Mouse (Mus musculus) heart, embryonic 11.5 days (tissue): ENCODE measurements around the gene P2rx1. TPM values are rescaled to one million over a fixed set of nuclear protein-coding genes. Genes with fewer than 3 reads are reported as not detected.

Experiments
- ATAC-seq: fragments of 200-750 bp; cut with Nextera tagmentation; replicated peaks from 2 replicates; pipeline ENCODE4 v1.8.0; 2017; ENCODE audit warnings: moderate library complexity; ENCODE audit not compliant: insufficient number of reproducible peaks, low FRiP score, low TSS enrichment
- H3K27ac ChIP-seq: fragments of 300-500 bp; sonication (generic); 2 replicates; pipeline ENCODE4 v1.5.1; 2014; ENCODE audit warnings: mild to moderate bottlenecking, low read depth, low read length
- H3K27me3 ChIP-seq: fragments of 300-500 bp; sonication (generic); 2 replicates; pipeline ENCODE4 v1.6.1; 2014; ENCODE audit warnings: mild to moderate bottlenecking, low read length, mixed read lengths; ENCODE audit not compliant: control insufficient read depth, insufficient read depth
- H3K36me3 ChIP-seq: fragments of 300-500 bp; sonication (generic); 2 replicates; pipeline ENCODE4 v1.6.1; 2014; ENCODE audit warnings: mild to moderate bottlenecking, low read length, moderate library complexity, mixed read lengths; ENCODE audit not compliant: control insufficient read depth, insufficient read depth
- H3K4me1 ChIP-seq: fragments of 300-500 bp; sonication (generic); 2 replicates; pipeline ENCODE4 v1.6.1; 2014; ENCODE audit warnings: low read length; ENCODE audit not compliant: control insufficient read depth, insufficient read depth
- H3K4me2 ChIP-seq: fragments of 300-500 bp; sonication (generic); 2 replicates; pipeline ENCODE4 v1.6.1; 2014; ENCODE audit warnings: mild to moderate bottlenecking, moderate library complexity
- H3K4me3 ChIP-seq: fragments of 300-500 bp; sonication (generic); 2 replicates; pipeline ENCODE4 v1.5.1; 2014; ENCODE audit warnings: low read depth, low read length
- H3K9ac ChIP-seq: fragments of 300-500 bp; sonication (generic); 2 replicates; pipeline ENCODE4 v1.6.1; 2014; ENCODE audit warnings: mild to moderate bottlenecking, low read depth, low read length, moderate library complexity
- H3K9me3 ChIP-seq: fragments of 300-500 bp; sonication (generic); replicated peaks from 2 replicates; pipeline ENCODE4 v1.6.1; 2016; ENCODE audit warnings: low read length; ENCODE audit not compliant: control insufficient read depth
- WGBS: fragments of 180-500 bp; shearing (Covaris S2); extraction: QIAGEN DNeasy Blood & Tissue Kit; methylation state at CpG from one replicate; pipeline ENCODE4 v1.1.7; 2014; ENCODE audit not compliant: insufficient replicate concordance; 5-methylcytosine and 5-hydroxymethylcytosine counted together
- polyA plus RNA-seq: library from polyadenylated mRNA; unstranded; fragments of >200 nt; fragmentation: Nextera tagmentation; extraction: Ambion mirVana; gene quantifications from 2 replicates; pipeline ENCODE4 v1.2.1, GENCODE M21; 2014

Gene P2rx1
- polyA plus RNA-seq, 1 experiment from 2014 or later: 2.9 TPM

DNA sequence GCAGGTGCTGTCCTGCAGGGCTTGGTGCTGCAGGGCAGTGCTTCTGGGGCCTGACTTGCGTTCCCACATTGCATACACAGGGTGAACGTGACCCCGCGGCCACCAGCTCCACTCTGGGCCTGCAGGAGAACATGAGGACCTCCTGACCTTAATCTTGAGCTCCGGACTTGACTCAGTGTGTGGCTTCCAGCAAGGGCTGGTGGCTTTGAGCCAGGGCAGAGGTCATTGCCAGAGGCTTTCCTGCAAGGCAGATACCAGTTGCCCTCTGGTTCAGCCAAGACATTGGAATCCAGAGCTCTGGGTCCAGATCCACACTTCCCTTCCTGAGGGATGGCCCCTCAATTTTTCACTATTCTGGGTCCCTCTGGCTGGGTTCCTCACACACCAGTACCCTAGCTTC is 15.1 kb downstream of the P2rx1 start:
- H3K4me1 ChIP-seq: peaks cover 3% of the 10 kb centered on the region
- 78% methylated on average over 5 of the region's 5 CpGs for WGBS
- no peak overlapping the region for H3K27ac ChIP-seq
- no peaks in the 10 kb centered on the region for H3K36me3 ChIP-seq
- H3K9me3 ChIP-seq: no peaks in the 10 kb centered on the region
- no peak for ATAC-seq
- H3K9ac ChIP-seq: no peak overlapping the region
- H3K4me3 ChIP-seq: no peak overlapping the region
- H3K4me2 ChIP-seq: no peak overlapping the region
- H3K27me3 ChIP-seq: peaks cover 30% of the 10 kb centered on the region

DNA sequence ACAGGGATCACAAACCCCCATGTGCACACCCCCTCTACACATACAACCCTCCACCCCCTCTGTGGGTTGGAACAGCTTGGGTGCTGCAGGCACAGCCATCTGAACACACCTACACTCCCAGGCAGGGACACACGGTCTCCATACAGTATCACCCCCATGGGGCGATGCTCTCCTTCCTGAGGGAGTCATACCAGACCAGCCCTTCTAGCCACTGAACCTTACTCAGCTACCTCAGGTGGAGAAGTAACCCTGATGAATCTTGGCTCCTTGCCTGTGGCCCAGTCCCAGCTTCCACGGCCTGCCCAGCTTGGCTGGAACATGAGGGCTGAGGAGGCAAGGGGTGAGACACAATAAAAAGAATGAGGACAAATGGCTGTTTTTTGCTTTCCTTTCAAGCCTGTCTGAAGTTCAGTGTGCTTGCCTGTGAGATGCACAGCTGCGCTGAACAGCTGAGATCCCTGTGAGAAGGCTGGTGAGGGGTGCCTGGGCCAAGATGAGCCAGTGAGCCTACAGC is 16.0 kb downstream of the P2rx1 start:
- no peak overlapping the region for H3K9ac ChIP-seq
- WGBS: 80% methylated on average over 4 of the region's 4 CpGs

DNA sequence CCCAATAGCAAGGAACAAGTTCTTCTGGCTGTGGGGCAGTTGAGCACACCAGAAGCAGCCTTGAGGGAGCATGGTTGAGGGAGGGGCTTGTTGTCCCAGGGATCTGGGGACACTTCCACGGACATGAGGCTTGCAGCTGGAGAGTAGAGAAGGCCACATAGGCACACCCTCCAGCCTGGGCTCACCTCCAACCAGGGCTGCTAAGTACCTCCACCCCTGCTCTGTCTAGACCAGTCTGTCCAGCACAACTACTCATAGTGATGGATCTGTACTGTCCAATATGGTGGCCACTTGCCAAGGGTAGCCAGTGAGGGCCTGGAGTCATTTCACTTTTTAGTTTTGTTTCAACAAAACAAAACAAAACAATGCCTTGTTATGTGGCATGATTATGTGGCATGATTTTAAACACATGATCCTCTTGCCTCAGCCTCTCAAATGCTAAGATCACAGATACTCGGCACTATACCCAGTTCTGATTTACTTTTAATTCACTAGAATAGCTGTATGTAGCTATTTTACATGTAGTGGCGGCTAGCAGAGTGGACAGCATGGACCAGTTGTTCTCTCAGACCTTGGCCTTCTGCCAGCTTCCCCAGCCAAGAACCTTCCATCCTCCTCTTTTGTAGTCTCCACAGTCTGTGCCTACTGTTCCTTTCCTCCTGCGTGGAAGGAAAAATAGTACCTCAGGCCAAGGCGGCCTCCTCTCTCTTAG is 16.6 kb downstream of the P2rx1 start:
- H3K27me3 ChIP-seq: peaks cover 31% of the 10 kb centered on the region
- WGBS: 66% methylated on average over 5 of the region's 5 CpGs
- H3K4me1 ChIP-seq: peaks cover 6% of the 10 kb centered on the region
- H3K4me3 ChIP-seq: no peak overlapping the region
- no peak overlapping the region for H3K9ac ChIP-seq
- H3K4me2 ChIP-seq: no peak overlapping the region
- no peaks in the 10 kb centered on the region for H3K9me3 ChIP-seq
- no peak for ATAC-seq
- H3K36me3 ChIP-seq: no peaks in the 10 kb centered on the region
- H3K27ac ChIP-seq: no peak overlapping the region

More for the DNA sequence above, 16.0 kb downstream of the P2rx1 start:
- no peak overlapping the region for H3K4me2 ChIP-seq
- no peak overlapping the region for H3K27ac ChIP-seq
- ATAC-seq: no peak
- no peaks in the 10 kb centered on the region for H3K36me3 ChIP-seq
- no peaks in the 10 kb centered on the region for H3K9me3 ChIP-seq
- H3K4me1 ChIP-seq: peaks cover 6% of the 10 kb centered on the region
- no peak overlapping the region for H3K4me3 ChIP-seq
- peaks cover 30% of the 10 kb centered on the region for H3K27me3 ChIP-seq

DNA sequence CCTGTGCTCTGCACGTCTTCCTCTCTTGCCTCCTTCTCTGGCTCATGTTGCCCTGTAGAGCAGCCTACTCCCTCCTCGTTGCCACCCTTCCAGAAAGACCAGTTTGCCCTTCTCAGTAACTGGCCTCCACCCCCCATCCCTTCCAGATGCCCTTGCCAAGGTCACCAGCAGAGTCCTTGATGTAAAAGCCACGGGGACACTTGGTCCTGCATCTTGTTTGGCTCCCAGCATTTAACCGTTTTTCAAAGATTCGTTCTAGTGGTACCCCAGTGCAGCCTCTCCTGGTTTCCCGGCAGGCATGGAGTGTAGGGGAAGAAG is 17.2 kb downstream of the P2rx1 start:
- Histone ChIP-seq H3K9me3 (no peaks in the 10 kb centered on the region), H3K4me3 (no peak overlapping the region), H3K27ac (no peak overlapping the region), H3K27me3 (peaks cover 32% of the 10 kb centered on the region), H3K4me2 (no peak overlapping the region), H3K9ac (no peak overlapping the region), H3K36me3 (no peaks in the 10 kb centered on the region), H3K4me1 (peaks cover 6% of the 10 kb centered on the region)
- whole genome bisulfite sequencing: 70% methylated on average over 6 of the region's 6 CpGs
- no peak for ATAC-seq

DNA sequence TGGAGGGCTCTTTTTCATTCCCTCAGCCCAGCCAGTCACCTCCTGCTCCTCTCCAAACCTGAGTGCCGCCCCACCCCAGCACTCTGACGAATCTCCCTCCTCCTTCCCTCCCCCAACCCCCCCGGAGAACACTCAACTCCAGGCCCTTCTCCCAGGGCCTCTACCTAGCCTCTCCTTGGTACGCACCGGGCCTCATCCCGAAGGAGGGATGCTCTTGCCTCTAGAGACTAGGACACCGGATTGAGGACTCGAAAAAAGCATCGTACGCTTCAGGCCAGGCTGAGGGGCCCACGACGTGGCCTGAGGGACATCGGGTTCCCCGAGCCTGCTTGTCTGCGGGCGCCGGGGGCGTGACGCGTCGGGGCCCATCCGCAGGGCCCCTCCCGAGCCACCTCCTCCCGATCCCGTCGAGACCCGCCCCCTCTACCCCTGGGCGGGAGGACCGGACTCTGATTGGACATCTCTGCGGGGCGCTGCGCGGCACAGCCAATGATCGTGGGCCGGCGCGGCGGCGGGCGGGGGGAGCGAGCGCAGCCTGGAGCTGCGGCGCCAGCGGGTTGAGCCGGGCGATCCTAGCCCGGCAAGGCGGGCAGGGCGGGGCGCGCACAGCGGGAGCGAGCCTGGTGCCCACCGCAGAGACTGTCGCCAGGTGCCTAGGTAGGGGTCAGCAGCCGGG is 19.7 kb downstream of the P2rx1 start, which contains the start of gene Camkk1:
Gene Camkk1, plus strand, starts transcription at position 538 of the 676 bp plus-strand sequence.
- peak within 1 kb of the TSS; percentile 70 for H3K9ac ChIP-seq
- no peak within 1 kb of the TSS for H3K27ac ChIP-seq
- peak within 1 kb of the TSS; percentile 54 for H3K4me3 ChIP-seq
- H3K36me3 ChIP-seq: no peaks in the 10 kb centered on the region
- H3K9me3 ChIP-seq: no peaks in the 10 kb centered on the region
- peak; percentile 92 for ATAC-seq
- WGBS: under 1% methylated on average over 57 of the region's 57 CpGs
- H3K4me2 ChIP-seq: peak within 1 kb of the TSS; percentile 98
- peaks cover 42% of the 10 kb centered on the region for H3K27me3 ChIP-seq
- H3K4me1 ChIP-seq: peaks cover 6% of the 10 kb centered on the region

DNA sequence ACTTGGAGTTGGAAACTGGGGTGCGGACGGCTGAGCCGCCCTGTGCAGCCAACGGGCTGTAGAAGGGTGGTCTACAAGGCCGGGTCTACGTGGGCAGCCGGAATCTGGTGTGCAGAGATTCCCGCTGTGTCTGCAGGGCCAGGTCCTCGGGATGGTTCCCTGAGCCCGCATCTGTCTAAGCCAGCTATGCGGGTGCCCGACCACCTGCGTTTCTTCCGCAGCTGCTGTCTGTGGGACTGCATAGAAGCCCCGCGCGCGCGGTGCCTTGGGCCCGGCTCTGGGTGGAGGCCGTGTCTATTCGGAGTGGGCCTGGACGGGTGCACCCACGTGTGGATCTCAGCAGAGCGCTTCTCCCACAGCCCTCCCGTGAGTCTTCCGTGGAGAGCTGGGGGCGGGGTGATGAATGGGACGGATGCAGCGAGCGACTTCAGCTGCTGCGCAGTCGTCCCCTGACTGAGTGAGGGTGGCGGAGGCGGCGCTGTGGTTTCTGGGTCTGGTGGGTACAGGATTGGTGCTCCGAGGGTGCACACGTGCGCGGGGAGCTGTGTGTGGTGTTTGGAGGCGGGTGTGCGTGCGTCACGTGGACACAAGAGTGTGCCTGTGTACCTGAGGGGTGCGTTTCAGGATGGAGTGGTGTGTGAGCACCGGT is 20.4 kb downstream of the P2rx1 start:
- Histone ChIP-seq H3K36me3 (no peaks in the 10 kb centered on the region), H3K4me1 (peaks cover 11% of the 10 kb centered on the region), H3K27ac (no peak overlapping the region), H3K27me3 (peaks cover 42% of the 10 kb centered on the region), H3K9ac (peak overlapping the region; percentile 70), H3K4me3 (peak overlapping the region; percentile 54), H3K9me3 (no peaks in the 10 kb centered on the region), H3K4me2 (peak overlapping the region; percentile 98)
- 2% methylated on average over 46 of the region's 46 CpGs for WGBS
- peak; percentile 31 for ATAC-seq

DNA sequence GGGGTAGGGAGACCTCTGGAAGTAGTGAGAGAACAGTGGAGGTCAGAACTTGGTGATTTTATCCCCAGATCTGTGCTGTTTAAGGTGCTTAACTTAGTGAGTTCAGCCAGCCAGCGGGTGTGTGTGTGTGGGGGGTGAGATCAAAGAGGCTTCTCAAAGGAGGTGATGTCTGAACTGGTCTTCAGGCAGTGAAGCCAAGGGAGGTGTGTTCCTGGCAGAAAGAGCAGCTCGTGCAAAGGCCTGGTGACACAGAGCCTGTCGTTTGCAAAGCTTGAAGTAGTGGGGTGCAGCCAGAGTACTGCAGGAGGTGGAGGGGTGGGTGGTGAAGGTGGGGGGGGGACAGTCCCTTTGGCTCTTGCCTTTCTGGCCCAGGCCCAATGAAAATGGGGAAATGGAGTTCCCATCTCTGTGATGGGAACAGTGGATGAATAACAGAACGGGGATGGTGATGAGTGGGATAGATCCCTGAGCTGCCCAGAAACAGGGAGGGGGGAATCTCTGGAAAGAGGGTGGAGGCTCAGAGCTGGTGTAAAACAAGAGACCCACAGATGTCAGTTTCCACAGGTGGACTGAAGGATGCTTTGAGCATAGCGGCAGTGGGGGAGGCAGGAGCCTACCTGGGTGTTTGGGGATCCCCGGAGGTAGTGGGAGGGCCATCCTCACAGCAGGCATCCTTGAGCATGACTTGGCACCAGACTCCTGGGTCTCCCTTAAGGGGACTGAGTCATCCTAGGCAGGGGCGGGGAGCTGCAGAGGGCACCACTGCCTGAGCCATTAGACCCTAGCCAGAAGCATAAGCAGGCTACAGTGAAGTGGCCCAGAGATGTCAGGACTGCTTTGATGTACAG is 22.3 kb downstream of the P2rx1 start:
- Histone ChIP-seq H3K4me2 (no peak overlapping the region), H3K4me3 (no peak overlapping the region), H3K27me3 (peaks cover 42% of the 10 kb centered on the region), H3K27ac (no peak overlapping the region), H3K36me3 (no peaks in the 10 kb centered on the region), H3K9ac (no peak overlapping the region), H3K9me3 (no peaks in the 10 kb centered on the region), H3K4me1 (peaks cover 22% of the 10 kb centered on the region)
- no peak for ATAC-seq
- 54% methylated on average over 7 of the region's 7 CpGs for WGBS

DNA sequence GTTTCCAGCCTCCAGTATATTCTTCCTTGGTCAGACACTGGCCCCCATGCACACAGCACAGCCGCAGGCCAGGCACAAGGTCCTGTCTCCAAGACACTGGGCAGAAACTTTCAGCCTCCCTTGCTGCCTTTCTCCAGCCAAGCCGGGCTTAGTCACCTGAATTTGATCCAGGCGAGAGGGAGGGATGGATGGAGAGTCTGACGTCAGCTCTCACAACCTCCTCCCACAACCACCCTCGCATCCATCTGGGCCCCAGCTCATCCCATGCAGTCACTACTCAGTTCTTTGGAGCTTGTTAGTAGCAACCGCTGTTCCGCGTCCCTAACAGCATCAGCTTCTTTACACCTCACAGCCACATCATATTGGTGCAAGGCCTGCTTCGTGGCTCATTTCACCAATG is 24.2 kb downstream of the P2rx1 start:
- WGBS: 54% methylated on average over 9 of the region's 9 CpGs
- Histone ChIP-seq H3K4me1 (peaks cover 31% of the 10 kb centered on the region), H3K27me3 (peaks cover 35% of the 10 kb centered on the region), H3K9me3 (no peaks in the 10 kb centered on the region), H3K36me3 (no peaks in the 10 kb centered on the region), H3K9ac (no peak overlapping the region), H3K4me3 (no peak overlapping the region), H3K4me2 (no peak overlapping the region), H3K27ac (no peak overlapping the region)
- no peak for ATAC-seq
